Mouse (Mus musculus) thymus, adult 2 months (tissue): Measurements from ENCODE around the gene Pdia4. TPM values are rescaled to one million over a fixed set of nuclear protein-coding genes. Genes with fewer than 3 reads are reported as not detected.

Experiments
- DNase-seq: peaks from one replicate; pipeline ENCODE4 v3.0.0; 2021
- H3K27ac ChIP-seq: fragments of 200-500 bp; 2 replicates; pipeline ENCODE4 v1.5.1; 2012; ENCODE audit warnings: low read length, control low read depth; ENCODE audit not compliant: control insufficient read depth, insufficient read depth
- H3K27me3 ChIP-seq: fragments of 200-500 bp; 2 replicates; pipeline ENCODE4 v1.6.1; 2012; ENCODE audit warnings: mild to moderate bottlenecking, low read length, moderate library complexity, mixed read lengths; ENCODE audit not compliant: control insufficient read depth, insufficient read depth
- H3K36me3 ChIP-seq: fragments of 200-500 bp; 2 replicates; pipeline ENCODE4 v1.6.1; 2012; ENCODE audit warnings: mild to moderate bottlenecking, low read length, moderate library complexity; ENCODE audit not compliant: control insufficient read depth, insufficient read depth
- H3K4me1 ChIP-seq: fragments of 200-500 bp; replicated peaks from 2 replicates; pipeline ENCODE4 v1.6.1; 2012; ENCODE audit warnings: low read length; ENCODE audit not compliant: control insufficient read depth, insufficient read depth
- H3K4me3 ChIP-seq: fragments of 200-500 bp; 2 replicates; pipeline ENCODE4 v1.5.1; 2012; ENCODE audit warnings: mild to moderate bottlenecking, low read length, control low read depth, moderate library complexity; ENCODE audit not compliant: control insufficient read depth, insufficient read depth
- CTCF ChIP-seq: fragments of 200-500 bp; IDR thresholded peaks from 2 replicates; pipeline ENCODE4 v1.5.1; 2012; ENCODE audit warnings: mild to moderate bottlenecking, control low read depth, low read length, moderate library complexity, borderline replicate concordance; ENCODE audit not compliant: control insufficient read depth, poor library complexity, insufficient read depth; ENCODE audit errors: extremely low read depth
- POLR2A ChIP-seq: fragments of 200-500 bp; IDR thresholded peaks from 2 replicates; pipeline ENCODE4 v1.6.1; 2012; ENCODE audit warnings: mild to moderate bottlenecking, low read length, control low read depth, moderate library complexity; ENCODE audit not compliant: control insufficient read depth, poor library complexity, insufficient read depth; ENCODE audit errors: extremely low read depth
- WGBS: fragments of 180-500 bp; shearing (Covaris S2); methylation state at CpG from one replicate; pipeline ENCODE4 v1.1.7; 2018; 5-methylcytosine and 5-hydroxymethylcytosine counted together
- polyA plus RNA-seq: library from polyadenylated mRNA; depleted of rRNA; stranded (reverse); fragments of >200 nt; gene quantifications from 2 replicates; pipeline ENCODE4 v1.2.3, GENCODE M21; 2012

Gene Pdia4
- polyA plus RNA-seq, 1 experiment, result 24.7 TPM

DNA sequence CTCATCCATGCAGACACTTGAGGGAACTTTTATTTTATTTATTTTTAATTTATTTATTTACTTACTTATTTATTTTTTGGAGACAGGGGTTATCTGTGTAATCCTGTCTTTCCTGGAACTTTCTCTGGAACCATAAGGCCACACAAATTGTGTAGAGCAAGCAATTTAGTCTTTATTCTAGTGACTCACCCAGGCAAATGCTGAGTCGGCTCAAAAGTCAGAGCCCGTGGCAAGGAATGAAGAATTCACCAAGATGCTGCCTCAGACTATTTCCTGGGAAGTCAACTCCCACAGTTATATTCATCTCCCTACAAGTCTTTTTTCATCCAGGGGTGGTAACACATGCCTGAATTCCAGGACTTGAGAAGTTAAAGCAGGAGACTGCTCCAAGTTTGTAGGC is 7.7 kb downstream of the Pdia4 start:
- 93% methylated on average over 2 of the region's 2 CpGs for WGBS
- H3K4me3 ChIP-seq, result no peak overlapping the region
- no peaks in the 10 kb centered on the region for H3K27me3 ChIP-seq
- no peak for DNase-seq
- TF ChIP-seq CTCF (no peak), POLR2A (no peak)
- no peak overlapping the region for H3K27ac ChIP-seq
- no peaks in the 10 kb centered on the region for H3K4me1 ChIP-seq
- H3K36me3 ChIP-seq, result peaks cover 42% of the 10 kb centered on the region

DNA sequence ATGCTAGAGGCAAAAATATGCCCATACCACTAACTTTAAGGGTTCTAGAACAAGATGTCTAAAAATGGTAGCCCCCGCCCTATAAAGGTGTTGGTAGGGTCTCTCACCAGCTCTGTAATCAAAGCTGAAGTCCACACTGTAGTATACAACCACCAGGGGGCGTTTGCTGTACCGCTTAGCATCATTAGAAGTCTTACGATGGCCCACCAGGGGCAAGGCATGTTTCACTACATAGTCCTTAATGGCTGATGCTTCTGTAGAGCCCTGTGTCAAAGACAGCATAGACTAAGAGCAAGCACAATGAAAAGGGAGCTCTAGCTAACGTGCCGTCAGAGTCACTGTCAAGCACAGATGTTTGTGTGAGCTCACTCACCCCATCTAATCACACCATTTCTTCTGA is 14.2 kb downstream of the Pdia4 start:
- DNase-seq, result peak; percentile 71
- Histone ChIP-seq H3K27me3 (no peaks in the 10 kb centered on the region), H3K36me3 (peaks cover 55% of the 10 kb centered on the region), H3K4me3 (no peak overlapping the region), H3K27ac (no peak overlapping the region), H3K4me1 (no peaks in the 10 kb centered on the region)
- WGBS, result 44% methylated on average over 6 of the region's 6 CpGs
- TF ChIP-seq CTCF (no peak), POLR2A (no peak)

DNA sequence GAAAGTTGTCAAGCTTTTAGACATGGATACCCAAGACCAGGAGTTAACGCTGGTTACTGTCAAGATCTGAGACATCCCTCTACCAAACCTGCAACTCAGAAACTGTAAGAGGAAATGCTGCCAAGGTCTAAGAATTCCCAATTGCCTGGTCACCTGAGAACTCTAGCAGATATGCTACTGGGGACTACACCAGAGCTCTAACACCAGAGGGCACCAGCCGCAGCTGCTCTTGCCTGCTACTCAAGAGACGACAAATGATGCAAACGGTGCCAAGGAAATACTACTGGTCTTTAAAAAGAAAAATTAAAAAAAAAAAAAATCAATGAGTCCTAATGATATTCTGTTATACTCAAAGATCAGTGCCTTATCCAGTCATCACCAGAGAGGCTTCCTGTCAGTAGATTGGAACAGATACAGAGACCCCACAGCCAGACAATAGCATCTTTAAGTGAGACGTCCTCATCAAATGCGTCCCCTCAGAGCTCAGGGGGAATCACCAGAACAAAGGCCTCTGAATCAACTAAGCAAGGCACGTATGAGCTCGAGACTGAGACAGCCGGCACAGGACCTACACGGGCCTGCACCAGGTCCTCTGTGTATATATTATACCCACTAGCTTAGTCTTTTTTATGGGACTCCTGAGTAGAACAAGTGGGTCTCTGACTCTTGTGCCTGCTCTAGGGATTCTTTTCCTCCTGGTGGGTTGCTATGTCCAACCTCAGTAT is 19.0 kb downstream of the Pdia4 start:
- 86% methylated on average over 10 of the region's 10 CpGs for WGBS
- no peak overlapping the region for H3K27ac ChIP-seq
- H3K36me3 ChIP-seq, result peaks cover 35% of the 10 kb centered on the region
- no peak overlapping the region for H3K4me3 ChIP-seq
- no peaks in the 10 kb centered on the region for H3K27me3 ChIP-seq
- no peak for TF ChIP-seq POLR2A
- no peak for TF ChIP-seq CTCF
- DNase-seq, result peak; percentile 30
- H3K4me1 ChIP-seq, result no peaks in the 10 kb centered on the region

DNA sequence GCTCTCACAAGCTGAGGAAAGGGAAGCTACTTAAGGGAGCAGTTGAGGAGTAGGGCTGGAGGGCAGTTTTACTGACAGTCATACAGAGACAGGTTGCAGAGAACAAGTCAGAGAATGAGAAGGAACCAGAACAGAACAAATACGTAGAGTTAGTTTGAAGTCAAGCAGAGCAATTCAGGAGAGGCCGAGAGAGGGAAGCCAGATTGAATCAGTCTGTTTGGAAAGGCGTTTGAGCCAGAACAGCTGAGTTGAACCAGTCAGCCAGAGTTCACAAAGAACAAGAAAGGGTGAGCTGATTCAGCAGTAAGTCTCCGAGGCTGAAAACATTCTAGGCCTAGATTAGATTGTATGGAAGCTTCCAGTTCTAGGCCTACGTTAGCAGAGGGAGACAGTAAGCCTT is 19.9 kb downstream of the Pdia4 start:
- TF ChIP-seq CTCF (no peak), POLR2A (no peak)
- H3K27ac ChIP-seq, result no peak overlapping the region
- H3K36me3 ChIP-seq, result peaks cover 31% of the 10 kb centered on the region
- no peak overlapping the region for H3K4me3 ChIP-seq
- 93% methylated on average over 5 of the region's 5 CpGs for WGBS
- DNase-seq, result no peak
- no peaks in the 10 kb centered on the region for H3K27me3 ChIP-seq
- H3K4me1 ChIP-seq, result peaks cover 3% of the 10 kb centered on the region; the same call in 1 of the 2 replicates

DNA sequence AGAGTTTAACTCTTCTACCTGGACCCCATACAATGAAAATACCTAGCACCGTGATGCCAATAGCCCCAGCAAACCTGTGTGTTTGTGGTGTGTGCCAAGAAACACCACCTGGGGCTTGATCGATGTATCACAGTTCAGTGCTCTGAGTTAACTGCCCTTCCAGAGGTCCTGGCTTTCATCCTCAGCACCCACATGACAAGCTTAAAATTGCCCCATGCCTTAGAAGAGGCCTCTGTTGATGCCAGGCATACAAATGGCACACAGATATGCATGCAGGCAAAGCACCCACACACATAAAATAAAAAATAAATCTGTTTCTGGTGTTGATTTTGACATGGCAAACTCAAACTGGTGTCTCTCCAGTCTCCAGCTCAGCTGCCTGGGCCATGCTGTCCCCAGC is 20.7 kb downstream of the Pdia4 start:
- no peak for DNase-seq
- H3K4me1 ChIP-seq, result peaks cover 5% of the 10 kb centered on the region; the same call in 1 of the 2 replicates
- no peak overlapping the region for H3K27ac ChIP-seq
- TF ChIP-seq POLR2A, result no peak
- TF ChIP-seq CTCF, result no peak
- no peak overlapping the region for H3K4me3 ChIP-seq
- H3K27me3 ChIP-seq, result no peaks in the 10 kb centered on the region
- WGBS, result 100% methylated on average over 2 of the region's 2 CpGs
- H3K36me3 ChIP-seq, result peaks cover 24% of the 10 kb centered on the region

DNA sequence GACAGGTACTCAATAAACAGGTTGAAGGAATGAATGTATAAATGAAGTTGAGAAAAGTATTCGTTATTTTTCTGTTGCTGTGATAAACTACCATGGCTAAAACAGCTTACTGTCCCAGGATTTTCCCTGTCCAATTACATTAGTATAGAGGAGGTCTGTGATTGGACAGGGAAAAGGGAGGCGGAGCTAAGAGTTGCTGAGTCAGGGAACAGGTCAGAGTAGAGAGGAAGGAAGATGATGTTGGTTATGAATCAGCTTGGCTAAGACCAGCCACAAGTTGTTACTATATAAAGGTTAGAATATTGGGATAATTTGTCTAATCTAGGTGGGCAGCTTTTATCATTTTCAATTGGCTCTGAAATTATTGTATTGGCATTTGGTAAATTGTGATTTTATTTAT is 22.5 kb downstream of the Pdia4 start:
- DNase-seq, result peak; percentile 22
- H3K4me3 ChIP-seq, result no peak overlapping the region
- 62% methylated on average over 2 of the region's 2 CpGs for WGBS
- no peak overlapping the region for H3K27ac ChIP-seq
- peaks cover 7% of the 10 kb centered on the region for H3K36me3 ChIP-seq
- TF ChIP-seq CTCF, result no peak
- TF ChIP-seq POLR2A, result no peak
- peaks cover 5% of the 10 kb centered on the region; the same call in 1 of the 2 replicates for H3K4me1 ChIP-seq
- no peaks in the 10 kb centered on the region for H3K27me3 ChIP-seq

DNA sequence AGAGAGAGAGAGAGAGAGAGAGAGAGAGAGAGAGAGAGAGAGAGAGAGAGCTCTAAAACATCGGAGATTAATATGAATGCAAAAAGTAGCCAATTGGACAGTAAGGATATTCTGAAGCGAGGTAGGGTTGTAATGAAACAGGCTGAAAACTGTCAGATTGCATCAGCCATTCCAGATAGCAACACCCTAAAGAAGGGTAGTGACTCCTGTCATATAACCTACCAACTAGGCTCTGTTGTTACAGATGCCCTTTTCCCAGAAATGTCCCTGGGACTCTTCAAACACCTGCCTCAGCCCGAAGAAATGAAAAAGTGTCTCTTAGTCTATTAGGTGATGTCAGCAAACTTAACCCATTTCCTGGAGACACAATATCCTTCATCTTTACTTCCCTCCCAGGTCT is 24.4 kb downstream of the Pdia4 start:
- Histone ChIP-seq H3K27me3 (no peaks in the 10 kb centered on the region), H3K4me1 (peaks cover 5% of the 10 kb centered on the region; the same call in 1 of the 2 replicates), H3K27ac (no peak overlapping the region), H3K4me3 (peak overlapping the region; percentile 69; the same call in 1 of the 2 replicates), H3K36me3 (no peaks in the 10 kb centered on the region)
- DNase-seq, result no peak
- WGBS, result 19% methylated on average over 3 of the region's 3 CpGs
- TF ChIP-seq POLR2A, result no peak
- TF ChIP-seq CTCF, result no peak
